In the genomic region with DNA sequence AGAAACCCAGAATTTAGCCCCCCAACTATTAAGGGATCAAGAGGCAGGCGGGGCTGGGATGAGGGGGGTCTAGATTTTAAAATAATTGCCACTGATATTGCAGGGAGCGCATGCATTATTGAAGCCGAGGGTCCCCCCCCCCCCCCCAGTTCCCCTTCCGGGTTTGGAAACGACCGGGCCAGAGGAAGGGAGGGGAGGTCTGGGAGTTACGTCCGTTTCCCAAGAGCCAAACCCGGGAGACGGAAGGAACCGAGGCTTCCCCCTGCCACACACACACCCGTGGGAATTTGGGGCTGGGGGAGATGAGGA, we compare ENCODE assay signal across 8 mouse cellular contexts. TPM values are rescaled to one million over a fixed set of nuclear protein-coding genes. Genes with fewer than 3 reads are reported as not detected.
DNase-seq lines count a peak whose midpoint lies in the region; ATAC-seq lines count a peak whose summit lies in the region.

No protein-coding gene starts in this region.

- ATAC-seq in kidney, embryonic 14.5 days (ENCODE audit: low FRiP score, low TSS enrichment): no peak
- ATAC-seq in common myeloid progenitor, adult 5-6 weeks (replicated peaks; ENCODE audit: low read depth, poor library complexity, severe bottlenecking): peak; percentile 15
- ATAC-seq in hindbrain, embryonic 15.5 days (ENCODE audit: low FRiP score, low read depth): no peak
- no peak for ATAC-seq in midbrain, embryonic 14.5 days (ENCODE audit: low FRiP score, low TSS enrichment)

- no peak for DNase-seq in kidney, adult 9 months
- no peak for DNase-seq in midbrain, embryonic 14.5 days
- DNase-seq in layer of hippocampus, adult 9-10 months (ENCODE audit: low spot score): no peak
- no peak for DNase-seq in layer of hippocampus, adult 9-11 months
- no peak for DNase-seq in adrenal gland, adult 2 months

- 0% methylated on average over 12 of the region's 12 CpGs for WGBS in kidney, embryonic 14.5 days
- WGBS in hindbrain, embryonic 15.5 days: 1% methylated on average over 9 of the region's 12 CpGs
- 0% methylated on average over 10 of the region's 12 CpGs for WGBS in midbrain, embryonic 14.5 days

- H3K9me3 ChIP-seq in kidney, embryonic 14.5 days (ENCODE audit: control insufficient read depth, low read length): no peaks in the 10 kb centered on the region
- H3K9me3 ChIP-seq in hindbrain, embryonic 15.5 days: no peaks in the 10 kb centered on the region
- no peaks in the 10 kb centered on the region for H3K9me3 ChIP-seq in midbrain, embryonic 14.5 days (ENCODE audit: control insufficient read depth, low read length)

- H3K27ac ChIP-seq in kidney, embryonic 14.5 days (ENCODE audit: low read depth, low read length): peak overlapping the region; percentile 81
- peak overlapping the region; percentile 97 for H3K27ac ChIP-seq in hindbrain, embryonic 15.5 days (replicated peaks)
- H3K27ac ChIP-seq in midbrain, embryonic 14.5 days (replicated peaks; ENCODE audit: low read depth, low read length): peak overlapping the region; percentile 98

- peaks cover 16% of the 10 kb centered on the region for H3K4me1 ChIP-seq in kidney, embryonic 14.5 days (ENCODE audit: control insufficient read depth, insufficient read depth, low read length)
- H3K4me1 ChIP-seq in hindbrain, embryonic 15.5 days (replicated peaks): peaks cover 30% of the 10 kb centered on the region
- H3K4me1 ChIP-seq in midbrain, embryonic 14.5 days (ENCODE audit: control insufficient read depth, insufficient read depth, low read length): peaks cover 11% of the 10 kb centered on the region

- H3K27me3 ChIP-seq in kidney, embryonic 14.5 days (ENCODE audit: control insufficient read depth, insufficient read depth, low read length): no peaks in the 10 kb centered on the region
- H3K27me3 ChIP-seq in hindbrain, embryonic 15.5 days: no peaks in the 10 kb centered on the region
- no peaks in the 10 kb centered on the region for H3K27me3 ChIP-seq in midbrain, embryonic 14.5 days (ENCODE audit: control insufficient read depth, insufficient read depth, low read length)

- peaks cover 25% of the 10 kb centered on the region for H3K36me3 ChIP-seq in kidney, embryonic 14.5 days (ENCODE audit: control insufficient read depth, insufficient read depth, low read length)
- peaks cover 16% of the 10 kb centered on the region for H3K36me3 ChIP-seq in hindbrain, embryonic 15.5 days
- peaks cover 25% of the 10 kb centered on the region for H3K36me3 ChIP-seq in midbrain, embryonic 14.5 days (ENCODE audit: control insufficient read depth, insufficient read depth, low read length)

- peak overlapping the region; percentile 98 for H3K4me2 ChIP-seq in kidney, embryonic 14.5 days (replicated peaks; ENCODE audit: low read depth, low read length)
- H3K4me2 ChIP-seq in hindbrain, embryonic 15.5 days: peak overlapping the region; percentile 82
- peak overlapping the region; percentile 92 for H3K4me2 ChIP-seq in midbrain, embryonic 14.5 days (ENCODE audit: low read length)

- peak overlapping the region; percentile 88 for H3K9ac ChIP-seq in kidney, embryonic 14.5 days (ENCODE audit: low read depth, low read length)
- H3K9ac ChIP-seq in hindbrain, embryonic 15.5 days: peak overlapping the region; percentile 95
- H3K9ac ChIP-seq in midbrain, embryonic 14.5 days (replicated peaks; ENCODE audit: low read length): peak overlapping the region; percentile 97

- H3K4me3 ChIP-seq in kidney, embryonic 14.5 days (ENCODE audit: low read length): peak overlapping the region; percentile 91
- H3K4me3 ChIP-seq in hindbrain, embryonic 15.5 days: peak overlapping the region; percentile 76
- H3K4me3 ChIP-seq in midbrain, embryonic 14.5 days (replicated peaks; ENCODE audit: low read depth, low read length): peak overlapping the region; percentile 92

RNA-seq across cellular contexts. Expression of a gene that starts 0.3 kb away (rescaled TPM):
- not detected in 2 replicates for polyA plus RNA-seq in kidney, embryonic 14.5 days (2014; fragmentation: Nextera tagmentation; extraction: Ambion mirVana)
- total RNA-seq in common myeloid progenitor, adult 5-6 weeks (2017): not detected in 2 replicates
- polyA plus RNA-seq in hindbrain, embryonic 15.5 days (2015; fragmentation: Nextera tagmentation; extraction: Ambion mirVana): not detected in 2 replicates
- polyA plus RNA-seq in midbrain, embryonic 14.5 days (2014; fragmentation: Nextera tagmentation; extraction: Ambion mirVana): not detected in 2 replicates
- total RNA-seq in adrenal gland, adult 2 months (2021): not detected
- polyA plus RNA-seq in adrenal gland, adult 2 months (2012; rRNA removed): not detected in 2 replicates

RNA-seq across cellular contexts. Expression of a gene that starts 0.5 kb away (rescaled TPM):
- polyA plus RNA-seq in kidney, embryonic 14.5 days (2014; fragmentation: Nextera tagmentation; extraction: Ambion mirVana): 427 and 433 TPM in 2 replicates
- total RNA-seq in common myeloid progenitor, adult 5-6 weeks (2017): 190 and 213 TPM in 2 replicates
- polyA plus RNA-seq in hindbrain, embryonic 15.5 days (2015; fragmentation: Nextera tagmentation; extraction: Ambion mirVana): 516 and 544 TPM in 2 replicates
- 633 and 757 TPM in 2 replicates for polyA plus RNA-seq in midbrain, embryonic 14.5 days (2014; fragmentation: Nextera tagmentation; extraction: Ambion mirVana)
- 100 to 1,000 TPM; 553 to 611 TPM for total RNA-seq in adrenal gland, adult 2 months (2021)
- 1,578 and 1,712 TPM in 2 replicates for polyA plus RNA-seq in adrenal gland, adult 2 months (2012; rRNA removed)

RNA-seq across cellular contexts. Expression of a gene that starts 14.4 kb away (rescaled TPM):
- 16.0 and 18.6 TPM in 2 replicates for polyA plus RNA-seq in kidney, embryonic 14.5 days (2014; fragmentation: Nextera tagmentation; extraction: Ambion mirVana)
- 6.7 and 12.5 TPM in 2 replicates for total RNA-seq in common myeloid progenitor, adult 5-6 weeks (2017)
- 16.4 and 18.4 TPM in 2 replicates for polyA plus RNA-seq in hindbrain, embryonic 15.5 days (2015; fragmentation: Nextera tagmentation; extraction: Ambion mirVana)
- polyA plus RNA-seq in midbrain, embryonic 14.5 days (2014; fragmentation: Nextera tagmentation; extraction: Ambion mirVana): 17.0 and 23.5 TPM in 2 replicates
- total RNA-seq in adrenal gland, adult 2 months (2021): 10 to 100 TPM; 25.4 to 31.0 TPM
- polyA plus RNA-seq in adrenal gland, adult 2 months (2012; rRNA removed): 37.1 and 38.0 TPM in 2 replicates

RNA-seq across cellular contexts. Expression of a gene that starts 20.6 kb away (rescaled TPM):
- not detected in 2 replicates for polyA plus RNA-seq in kidney, embryonic 14.5 days (2014; fragmentation: Nextera tagmentation; extraction: Ambion mirVana)
- total RNA-seq in common myeloid progenitor, adult 5-6 weeks (2017): not detected in 2 replicates
- polyA plus RNA-seq in hindbrain, embryonic 15.5 days (2015; fragmentation: Nextera tagmentation; extraction: Ambion mirVana): 251 and 285 TPM in 2 replicates
- 234 and 291 TPM in 2 replicates for polyA plus RNA-seq in midbrain, embryonic 14.5 days (2014; fragmentation: Nextera tagmentation; extraction: Ambion mirVana)
- total RNA-seq in adrenal gland, adult 2 months (2021): 1 to 10 TPM; 2.8 to 5.2 TPM
- 6.0 and 10.0 TPM in 2 replicates for polyA plus RNA-seq in adrenal gland, adult 2 months (2012; rRNA removed)

RNA-seq across cellular contexts. Expression of a gene that starts 30.4 kb away (rescaled TPM):
- 57.8 and 69.5 TPM in 2 replicates for polyA plus RNA-seq in kidney, embryonic 14.5 days (2014; fragmentation: Nextera tagmentation; extraction: Ambion mirVana)
- 21.6 and 38.0 TPM in 2 replicates for total RNA-seq in common myeloid progenitor, adult 5-6 weeks (2017)
- 81.0 and 81.8 TPM in 2 replicates for polyA plus RNA-seq in hindbrain, embryonic 15.5 days (2015; fragmentation: Nextera tagmentation; extraction: Ambion mirVana)
- polyA plus RNA-seq in midbrain, embryonic 14.5 days (2014; fragmentation: Nextera tagmentation; extraction: Ambion mirVana): 83.7 and 103 TPM in 2 replicates
- total RNA-seq in adrenal gland, adult 2 months (2021): 10 to 100 TPM; 23.0 to 31.7 TPM
- polyA plus RNA-seq in adrenal gland, adult 2 months (2012; rRNA removed): 46.9 and 48.7 TPM in 2 replicates
